In genomic region chr2:101284886-101285285, GRCm38 (mm10) we compare ENCODE assay signal across 20 mouse cellular contexts.
DNase-seq lines count a peak whose midpoint lies in the region; ATAC-seq lines count a peak whose summit lies in the region.
"Had no signal": no experiment of that assay in that cellular context is flagged by ENCODE, and none has a peak within 500 bp of the region (broad histone marks: within the 10 kb centered on the region; RNA-seq: fewer than 3 reads in every experiment).

No protein-coding gene starts in this region.

- intact Hi-C loops in left cerebral cortex, postnatal 4 days (cut with DNase I): no loop called here

- ATAC-seq in cerebellum, adult (ENCODE audit: insufficient number of reproducible peaks, low FRiP score, low TSS enrichment): 0 out of 2 replicates have a peak, but pooled peaks have one; percentile 40
- ATAC-seq: activated CD4-positive, CD25-positive, alpha-beta regulatory T cell, adult 4 months; CD4-positive, CD25-positive, alpha-beta regulatory T cell, adult 4 months; Patski had no signal

- no peak for DNase-seq in cerebellum, adult 11-12 months
- peak; percentile 57 to 69 for DNase-seq in cerebellum, postnatal 10 days
- DNase-seq in cerebellum, adult 9-11 months: no peak
- peak; percentile 48 to 49 for DNase-seq in cerebellum, postnatal 14 days
- no peak for DNase-seq in cerebellum, adult 11 months
- peak; percentile 5 for DNase-seq in left cerebral cortex, postnatal 4 days
- no peak for DNase-seq in left cerebral cortex, adult 18-20 months (ENCODE audit: low spot score in 2 of 2)
- DNase-seq: adrenal gland, adult 2 months; adrenal gland, adult 8-10 months; adrenal gland, postnatal 10 days; adrenal gland, postnatal 14 days; adrenal gland, postnatal 25 days; adrenal gland, postnatal 36 days; B cell, adult 2 months; cerebellum, adult 18-20 months; cerebellum, adult 8-10 months had no signal

Comparison
In these comparisons a context has a peak if more than half of its experiments do, and no peak if none do; other contexts are left out.
1. DNase-seq: peak in cerebellum, postnatal 10 days (2 of 2), cerebellum, postnatal 14 days (2 of 2) and left cerebral cortex, postnatal 4 days (single experiment); none in cerebellum, adult 11-12 months (single experiment), cerebellum, adult 9-11 months (single experiment), cerebellum, adult 11 months (single experiment) and left cerebral cortex, adult 18-20 months (0 of 2).